Mouse (Mus musculus): ENCODE measurements at regions not wholly inside any gene's neighbourhood (a gene's known extent, or its start where the extent isn't known, plus 50 kb on each side); places are given as distances from the start of the nearest gene placed in this dataset.

DNA sequence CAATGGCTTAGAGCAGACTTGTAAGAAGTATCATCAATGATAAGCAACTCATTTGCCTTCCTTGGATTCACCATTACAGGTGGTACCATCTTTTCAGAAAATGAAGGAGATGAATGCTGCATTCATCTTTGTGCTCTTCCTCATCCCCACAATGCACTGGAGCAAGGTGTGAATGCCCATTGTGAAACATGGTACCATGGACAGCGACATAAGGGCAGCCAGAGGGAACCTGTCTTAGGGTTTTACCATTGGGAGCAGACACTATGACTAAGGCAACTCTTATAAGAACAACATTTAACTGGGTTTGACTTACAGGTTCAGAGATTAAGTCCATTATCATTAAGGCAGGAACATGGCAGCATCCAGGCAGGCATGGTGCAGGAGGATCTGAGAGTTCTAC, 60.1 kb upstream of the Kcnj6 start:
- DNase-seq (ENCODE audit: low spot score) = no peak

GRCm38 (mm10) chr16:95064423-95064822, 66.9 kb upstream of the Kcnj6 start:
- DNase-seq (ENCODE audit: low spot score) = no peak

GRCm38 (mm10) chr16:95066687-95067086, 69.2 kb upstream of the Kcnj6 start:
- DNase-seq (ENCODE audit: low spot score) = no peak

- DNase-seq (ENCODE audit: low spot score) = no peak
Measured at GRCm38 (mm10) chr16:95092471-95093221, 95.1 kb upstream of the Kcnj6 start.

DNA sequence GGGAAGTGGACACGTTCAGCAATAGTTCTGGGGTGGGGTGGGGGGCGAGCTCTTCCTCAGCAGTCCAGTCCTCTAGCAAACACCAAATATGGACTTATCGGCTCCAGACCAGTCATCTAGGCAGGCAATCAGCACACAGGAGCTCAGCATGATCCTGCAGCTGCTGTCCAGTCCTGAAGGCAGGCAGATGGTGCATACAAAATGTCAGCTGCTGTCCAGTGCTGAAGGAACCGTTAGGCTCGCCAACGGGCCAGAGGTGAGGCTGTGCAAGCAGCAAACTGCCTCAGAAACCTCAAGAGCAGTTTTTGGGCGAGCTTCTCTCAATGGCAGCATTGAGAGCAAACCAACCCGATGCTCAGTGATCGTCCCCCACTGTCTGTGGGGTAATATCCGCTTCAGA, 96.3 kb upstream of the Kcnj6 start:
- DNase-seq (ENCODE audit: low spot score) = no peak

DNA sequence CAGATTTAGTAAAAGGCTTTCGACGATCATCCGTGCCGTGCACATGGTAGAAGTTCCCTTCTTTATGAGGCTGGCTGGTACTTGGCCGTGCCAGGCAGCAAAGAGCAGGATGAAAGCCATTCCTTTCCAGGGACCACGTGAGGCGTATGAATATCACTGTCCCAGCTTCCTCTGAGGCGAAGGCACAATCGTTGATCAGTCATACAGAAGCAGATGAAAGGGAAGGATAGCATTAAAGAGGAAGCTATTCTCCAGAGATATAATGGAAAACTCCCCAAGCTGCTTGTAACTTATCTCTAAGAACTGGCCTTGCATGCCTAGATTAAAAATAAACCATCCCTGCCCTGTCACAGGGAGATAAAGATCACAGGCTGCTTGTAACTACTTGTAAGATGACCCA, 103.5 kb upstream of the Kcnj6 start:
- no peak for DNase-seq (ENCODE audit: low spot score)

- DNase-seq (ENCODE audit: low spot score) = no peak
Measured at GRCm38 (mm10) chr16:95117531-95117930, 120.0 kb upstream of the Kcnj6 start.

- no peak for DNase-seq (ENCODE audit: low spot score)
Measured at GRCm38 (mm10) chr16:95119293-95119692, 121.8 kb upstream of the Kcnj6 start.

DNA sequence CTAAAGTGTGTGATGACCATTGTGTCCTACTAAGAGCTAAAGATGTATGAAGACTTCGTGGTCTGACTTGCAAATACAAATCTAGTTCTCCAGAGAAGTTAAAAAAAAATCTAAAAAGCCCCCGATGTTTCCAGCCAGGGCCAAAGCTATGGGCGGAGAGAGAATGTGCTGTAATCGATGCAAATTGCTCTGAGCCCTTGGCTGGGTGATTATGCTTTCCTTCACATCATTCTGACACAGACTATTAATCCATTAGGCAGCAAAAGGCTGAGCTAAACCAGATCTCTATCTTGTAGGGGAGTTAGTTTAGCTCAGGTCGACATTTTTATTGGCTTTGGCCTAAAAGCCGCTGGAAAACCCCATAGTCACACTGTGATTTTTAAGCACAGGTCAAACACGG, 124.5 kb upstream of the Kcnj6 start:
- DNase-seq (ENCODE audit: low spot score) = no peak

GRCm38 (mm10) chr16:95127616-95128015, 129.7 kb upstream of the Kcnj15 start:
- no peak for DNase-seq (ENCODE audit: low spot score)

- no peak for DNase-seq (ENCODE audit: low spot score)
Measured at GRCm38 (mm10) chr16:95131815-95132214, 125.5 kb upstream of the Kcnj15 start.

DNA sequence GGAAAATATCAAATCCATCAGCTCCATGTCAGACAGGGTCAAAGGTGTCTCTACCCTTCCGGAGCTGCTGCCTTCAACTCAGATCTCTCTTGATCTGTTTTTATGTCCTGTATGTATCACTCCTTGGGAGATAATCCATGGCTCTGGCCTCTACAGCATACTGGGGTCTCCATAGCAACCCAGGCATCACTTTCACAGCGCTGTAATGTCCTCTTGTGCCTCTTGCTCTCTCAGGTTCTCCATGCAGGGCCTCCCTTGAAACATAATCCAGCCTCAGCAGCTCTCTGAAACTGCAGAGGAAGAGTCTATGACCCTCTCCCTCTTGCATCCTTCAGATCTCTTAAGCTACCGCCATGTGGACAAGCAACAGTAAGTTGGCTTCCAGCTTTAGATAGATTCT, 118.5 kb upstream of the Kcnj15 start:
- no peak for DNase-seq (ENCODE audit: low spot score)

- no peak for DNase-seq (ENCODE audit: low spot score)
Measured at GRCm38 (mm10) chr16:95141510-95142394, 115.6 kb upstream of the Kcnj15 start.

GRCm38 (mm10) chr16:95150499-95150898, 106.9 kb upstream of the Kcnj15 start:
- no peak for DNase-seq (ENCODE audit: low spot score)

GRCm38 (mm10) chr16:95151499-95151898, 105.9 kb upstream of the Kcnj15 start:
- DNase-seq (ENCODE audit: low spot score) = no peak

DNA sequence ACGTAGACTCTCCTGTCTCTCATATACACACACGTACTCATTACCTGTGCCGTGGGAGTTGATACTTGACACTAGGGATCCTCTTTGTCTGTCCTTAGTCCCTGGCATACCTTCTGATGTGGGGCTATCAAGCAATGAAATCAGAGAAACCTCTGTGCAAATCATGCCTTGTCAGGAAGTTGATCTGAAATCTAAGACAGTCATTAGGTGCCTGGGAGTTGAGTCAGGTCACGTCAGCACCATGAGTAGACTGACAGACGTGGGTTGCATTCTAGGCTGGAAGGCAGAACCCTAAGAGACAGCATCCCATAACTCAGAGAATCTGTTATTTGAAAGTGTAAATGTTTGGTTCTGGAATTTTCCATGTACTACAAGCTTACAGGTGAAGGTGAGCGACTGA, 105.4 kb upstream of the Kcnj15 start:
- no peak for DNase-seq (ENCODE audit: low spot score)

- no peak for DNase-seq (ENCODE audit: low spot score)
Measured at GRCm38 (mm10) chr16:95152742-95153383, 104.5 kb upstream of the Kcnj15 start.

GRCm38 (mm10) chr16:95168349-95168748, 89.0 kb upstream of the Kcnj15 start:
- no peak for DNase-seq (ENCODE audit: low spot score)

DNA sequence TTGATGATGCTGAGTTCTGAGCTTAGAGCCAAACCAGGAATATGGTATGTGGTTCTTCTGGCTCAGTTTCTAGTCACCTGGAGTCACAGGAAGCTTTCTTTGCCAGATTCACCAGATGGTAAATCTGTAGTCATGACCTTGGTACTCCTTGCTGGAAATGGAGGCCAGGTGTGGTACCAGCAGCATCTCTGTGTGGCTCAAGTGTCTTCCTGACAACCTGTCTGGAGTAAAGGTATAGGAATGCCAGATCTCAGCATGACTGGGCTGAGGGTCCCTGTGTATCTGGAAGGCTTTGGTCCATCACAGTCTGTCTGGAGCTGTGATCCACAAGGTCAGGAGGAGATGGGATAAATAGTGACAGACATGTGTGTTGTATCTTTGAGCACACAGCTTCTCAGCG, 88.0 kb upstream of the Kcnj15 start:
- no peak for DNase-seq (ENCODE audit: low spot score)

DNA sequence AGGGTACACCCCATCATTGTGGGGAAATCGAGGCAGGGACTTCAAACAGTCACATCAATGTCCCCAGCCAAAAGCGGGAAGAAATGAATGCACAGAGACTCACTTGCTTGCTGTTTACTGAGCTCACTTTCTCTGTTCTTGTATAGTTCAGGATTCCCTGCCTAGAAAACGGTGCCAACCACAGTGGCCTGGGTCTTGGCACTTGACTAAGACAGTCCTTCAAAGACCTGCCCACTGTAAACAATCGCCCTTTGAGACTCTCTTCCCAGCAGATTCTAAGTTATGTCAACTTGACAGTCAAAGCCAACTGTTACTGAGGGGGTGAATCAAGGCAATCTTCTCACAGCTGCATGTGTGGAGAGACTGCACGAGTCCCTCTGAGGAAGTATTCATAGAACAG, 76.8 kb upstream of the Kcnj15 start:
- DNase-seq (ENCODE audit: low spot score) = no peak

DNA sequence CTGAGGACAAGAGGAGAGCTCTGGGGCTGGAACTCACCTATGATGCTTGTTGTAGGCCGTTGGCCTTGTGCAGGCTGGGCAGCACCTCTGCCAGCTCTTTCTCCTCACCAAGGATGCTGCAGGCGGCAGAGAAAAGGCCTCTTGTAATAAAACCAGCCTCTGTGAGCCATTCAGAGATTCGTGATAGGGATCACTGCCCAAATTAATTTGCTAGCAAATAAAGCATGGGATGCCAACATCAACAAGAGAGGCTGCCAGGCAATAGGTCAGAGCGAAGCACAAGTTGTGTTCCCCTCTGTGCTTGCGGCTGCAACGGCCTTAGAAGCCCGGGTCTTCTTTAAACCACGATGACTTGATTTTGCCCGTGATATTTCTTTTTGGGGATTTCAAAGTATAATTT, 72.0 kb upstream of the Kcnj15 start:
- no peak for DNase-seq (ENCODE audit: low spot score)

DNA sequence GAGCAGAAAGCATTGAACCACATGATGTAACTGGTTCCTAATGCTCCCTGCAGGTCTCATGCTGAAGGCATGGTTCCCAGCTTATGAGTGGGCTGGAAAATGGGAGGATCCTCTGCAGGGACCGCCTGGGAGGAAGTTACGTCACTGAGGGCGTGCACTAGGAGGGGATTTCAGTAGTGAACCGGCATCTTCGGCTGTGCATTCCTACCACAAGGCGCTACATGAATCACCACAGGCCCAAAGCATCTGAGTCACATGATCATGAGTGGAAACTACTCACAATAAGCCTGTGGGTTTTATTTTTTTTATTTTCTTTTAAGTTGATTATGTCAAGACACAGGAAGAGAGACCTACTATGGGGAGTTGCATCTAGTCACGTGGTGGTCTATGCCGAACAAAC, 68.2 kb upstream of the Kcnj15 start:
- DNase-seq (ENCODE audit: low spot score) = no peak

- DNase-seq (ENCODE audit: low spot score) = no peak
Measured at GRCm38 (mm10) chr16:95194151-95194550, 63.2 kb upstream of the Kcnj15 start.

Measured in urinary bladder, postnatal 10 days (tissue).